Comparison of ENCODE assay signal across 27 mouse cellular contexts in genomic region chr1:186349966-186350365, GRCm38 (mm10).
"Had no signal": no experiment of that assay in that cellular context is flagged by ENCODE, and none has a peak within 500 bp of the region (broad histone marks: within the 10 kb centered on the region; RNA-seq: fewer than 3 reads in every experiment).

No protein-coding gene starts in this region.

- DNase-seq: left cerebral cortex, postnatal 4 days; liver; liver, embryonic 13.5 days; liver, postnatal 0 days; lung, adult 18-20 months; lung, adult 2 months; lung, embryonic 14.5 days; lung, postnatal 10 days; lung, postnatal 14 days; lung, postnatal 36 days; lung, postnatal 4 days; midbrain, embryonic 14.5 days had no signal

- H3K9me3 ChIP-seq: limb, embryonic 10.5 days; limb, embryonic 12.5 days; limb, embryonic 15.5 days; liver, embryonic 12.5 days; liver, embryonic 15.5 days; lung, embryonic 15.5 days; midbrain, embryonic 10.5 days; midbrain, embryonic 13.5 days; midbrain, embryonic 15.5 days had no signal

- H3K4me1 ChIP-seq: limb, embryonic 10.5 days; liver, embryonic 12.5 days; liver, embryonic 13.5 days; liver, embryonic 15.5 days; megakaryocyte, embryonic 14.5 days; midbrain, embryonic 10.5 days; midbrain, embryonic 12.5 days; midbrain, embryonic 13.5 days; midbrain, embryonic 15.5 days had no signal

- H3K27me3 ChIP-seq: limb, embryonic 12.5 days; limb, embryonic 15.5 days; liver, embryonic 12.5 days; liver, embryonic 13.5 days; liver, embryonic 15.5 days; lung, embryonic 15.5 days; megakaryocyte, embryonic 14.5 days; midbrain, embryonic 12.5 days; midbrain, embryonic 13.5 days; midbrain, embryonic 15.5 days had no signal

- H3K36me3 ChIP-seq: limb, embryonic 10.5 days; limb, embryonic 12.5 days; limb, embryonic 13.5 days; limb, embryonic 15.5 days; liver, embryonic 12.5 days; liver, embryonic 13.5 days; liver, embryonic 15.5 days; lung, embryonic 15.5 days; midbrain, embryonic 10.5 days; midbrain, embryonic 12.5 days; midbrain, embryonic 13.5 days; midbrain, embryonic 15.5 days had no signal

- H3K9ac ChIP-seq: limb, embryonic 12.5 days; limb, embryonic 13.5 days; limb, embryonic 15.5 days; liver, embryonic 12.5 days; liver, embryonic 13.5 days; liver, embryonic 14.5 days; liver, embryonic 15.5 days; liver, postnatal 0 days; lung, embryonic 14.5 days; lung, embryonic 15.5 days; midbrain, embryonic 12.5 days; midbrain, embryonic 13.5 days; midbrain, embryonic 15.5 days had no signal

- H3K27ac ChIP-seq: limb, embryonic 10.5 days; limb, embryonic 12.5 days; limb, embryonic 13.5 days; limb, embryonic 15.5 days; liver, embryonic 12.5 days; liver, embryonic 13.5 days; liver, embryonic 14.5 days; liver, embryonic 15.5 days; lung, embryonic 15.5 days; macrophage; midbrain, embryonic 10.5 days; midbrain, embryonic 12.5 days; midbrain, embryonic 13.5 days; midbrain, embryonic 15.5 days had no signal

- H3K4me3 ChIP-seq: limb, embryonic 10.5 days; limb, embryonic 12.5 days; limb, embryonic 13.5 days; limb, embryonic 15.5 days; liver, embryonic 12.5 days; liver, embryonic 13.5 days; liver, embryonic 15.5 days; lung, embryonic 15.5 days; megakaryocyte, embryonic 14.5 days; midbrain, embryonic 10.5 days; midbrain, embryonic 12.5 days; midbrain, embryonic 13.5 days; midbrain, embryonic 15.5 days; myocyte had no signal
